19 mouse cellular contexts compared by ENCODE assay signal in the genomic region with DNA sequence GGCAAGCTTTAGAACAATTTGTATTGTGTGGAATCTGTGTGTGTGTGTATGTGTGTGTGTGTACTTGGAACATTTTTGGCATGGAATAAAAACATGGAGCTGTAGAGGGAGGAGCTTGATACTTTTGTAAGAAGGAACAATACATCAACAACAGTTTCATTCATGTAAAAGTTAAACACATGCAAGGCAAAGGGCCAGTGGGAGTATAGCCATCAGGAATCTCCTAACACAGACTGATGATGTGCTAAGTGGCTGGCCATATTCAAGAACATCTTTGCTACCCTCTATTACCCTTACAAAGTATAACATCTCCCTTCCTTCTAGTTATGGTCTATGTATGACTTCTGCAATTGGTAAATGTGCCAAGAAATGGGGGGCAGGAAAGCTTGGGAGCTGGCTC.
"Had no signal": no experiment of that assay in that cellular context is flagged by ENCODE, and none has a peak within 500 bp of the region (broad histone marks: within the 10 kb centered on the region; RNA-seq: fewer than 3 reads in every experiment).

No protein-coding gene starts in this region.

- H3K9ac ChIP-seq: limb, embryonic 15.5 days; liver, embryonic 12.5 days; liver, embryonic 14.5 days; midbrain, embryonic 12.5 days; neural tube, embryonic 12.5 days; neural tube, embryonic 15.5 days had no signal

- H3K4me3 ChIP-seq: limb, embryonic 15.5 days; liver, embryonic 12.5 days; midbrain, embryonic 10.5 days; midbrain, embryonic 12.5 days; myocyte; neural tube, embryonic 12.5 days; neural tube, embryonic 15.5 days had no signal

- H3K4me2 ChIP-seq: limb, embryonic 15.5 days; liver, embryonic 12.5 days; midbrain, embryonic 12.5 days; neural tube, embryonic 12.5 days; neural tube, embryonic 15.5 days had no signal

- ATAC-seq: liver, embryonic 12.5 days; midbrain, embryonic 16.5 days had no signal

- DNase-seq: lung, adult 18-20 months; midbrain, embryonic 14.5 days; retina, postnatal 1 day; right cerebral cortex, adult 18-20 months; right cerebral cortex, postnatal 25 days; right cerebral cortex, postnatal 4 days; spleen, adult 18-20 months; thymus, adult 18-20 months; thymus, postnatal 14 days; thymus, postnatal 36 days had no signal

- H3K36me3 ChIP-seq: limb, embryonic 15.5 days; liver, embryonic 12.5 days; midbrain, embryonic 10.5 days; midbrain, embryonic 12.5 days; neural tube, embryonic 12.5 days; neural tube, embryonic 15.5 days had no signal

- H3K4me1 ChIP-seq: limb, embryonic 15.5 days; liver, embryonic 12.5 days had no signal

- H3K27ac ChIP-seq: limb, embryonic 15.5 days; liver, embryonic 12.5 days; liver, embryonic 14.5 days; midbrain, embryonic 10.5 days; midbrain, embryonic 12.5 days; neural tube, embryonic 12.5 days; neural tube, embryonic 15.5 days had no signal

- H3K9me3 ChIP-seq: limb, embryonic 15.5 days; liver, embryonic 12.5 days; midbrain, embryonic 10.5 days; midbrain, embryonic 12.5 days; neural tube, embryonic 12.5 days; neural tube, embryonic 15.5 days had no signal

- H3K27me3 ChIP-seq: limb, embryonic 15.5 days; liver, embryonic 12.5 days; midbrain, embryonic 12.5 days; neural tube, embryonic 12.5 days; neural tube, embryonic 15.5 days had no signal
